Mouse (Mus musculus): ENCODE data around the gene Pla2g4b.

DNA sequence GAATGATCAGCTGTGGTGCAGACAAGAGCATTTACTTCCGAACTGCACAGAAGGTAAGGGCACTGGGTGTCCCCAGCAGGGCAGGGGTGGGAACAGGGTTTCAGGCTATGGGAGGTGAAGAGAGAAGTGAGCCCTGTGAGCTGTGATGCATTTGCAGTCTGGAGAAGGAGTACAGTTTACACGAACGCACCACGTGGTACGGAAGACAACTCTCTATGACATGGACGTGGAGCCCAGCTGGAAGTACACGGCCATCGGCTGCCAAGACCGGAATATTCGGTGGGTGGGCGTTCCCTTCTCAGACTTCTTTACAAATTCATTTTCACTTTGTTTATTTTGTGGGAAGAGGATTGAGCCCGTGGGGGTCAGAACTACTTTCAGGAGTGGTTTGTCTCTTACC lies 15.6 kb upstream of the Pla2g4b start:
- no peak for TF ChIP-seq GATA1 (IDR thresholded peaks at IDR 0.05; ENCODE audit: low read length)
- TF ChIP-seq TAL1 (IDR thresholded peaks at IDR 0.05; ENCODE audit: low read length): no peak
